Mouse (Mus musculus) olfactory bulb, adult 2 months (tissue): Measurements from ENCODE around the gene Zcchc24. TPM values are rescaled to one million over a fixed set of nuclear protein-coding genes. Genes with fewer than 3 reads are reported as not detected.

Source experiments
- H3K27ac ChIP-seq: fragments of 200-500 bp; 2 replicates; pipeline ENCODE4 v1.5.1; 2012; ENCODE audit warnings: low read depth, low read length; ENCODE audit not compliant: insufficient read depth
- H3K4me1 ChIP-seq: fragments of 200-500 bp; 2 replicates; pipeline ENCODE4 v1.6.1; 2012; ENCODE audit warnings: low read length; ENCODE audit not compliant: control insufficient read depth, insufficient read depth
- H3K4me3 ChIP-seq: fragments of 200-500 bp; 2 replicates; pipeline ENCODE4 v1.5.1; 2012; ENCODE audit warnings: mild to moderate bottlenecking, low read depth, low read length, moderate library complexity; ENCODE audit not compliant: insufficient read depth
- CTCF ChIP-seq: fragments of 200-500 bp; IDR thresholded peaks from 2 replicates; pipeline ENCODE4 v1.5.1; 2012; ENCODE audit warnings: low read depth, mild to moderate bottlenecking, low read length, moderate library complexity; ENCODE audit not compliant: insufficient read depth
- POLR2A ChIP-seq: fragments of 200-500 bp; IDR thresholded peaks from 2 replicates; pipeline ENCODE4 v1.6.1; 2012; ENCODE audit warnings: mild to moderate bottlenecking, low read depth, low read length, moderate library complexity; ENCODE audit not compliant: insufficient read depth
- WGBS: fragments of 180-500 bp; shearing (Covaris S2); methylation state at CpG from one replicate; pipeline ENCODE4 v1.1.7; 2018; 5-methylcytosine and 5-hydroxymethylcytosine counted together
- polyA plus RNA-seq: library from polyadenylated mRNA; stranded (reverse); fragments of >200 nt; gene quantifications from 2 replicates; pipeline ENCODE4 v1.2.4, GENCODE M21; 2012; ENCODE audit warnings: low replicate concordance; ENCODE audit not compliant: missing spikeins, insufficient read depth, insufficient read length

The Zcchc24 gene
- polyA plus RNA-seq, 1 experiment, result not detected

DNA sequence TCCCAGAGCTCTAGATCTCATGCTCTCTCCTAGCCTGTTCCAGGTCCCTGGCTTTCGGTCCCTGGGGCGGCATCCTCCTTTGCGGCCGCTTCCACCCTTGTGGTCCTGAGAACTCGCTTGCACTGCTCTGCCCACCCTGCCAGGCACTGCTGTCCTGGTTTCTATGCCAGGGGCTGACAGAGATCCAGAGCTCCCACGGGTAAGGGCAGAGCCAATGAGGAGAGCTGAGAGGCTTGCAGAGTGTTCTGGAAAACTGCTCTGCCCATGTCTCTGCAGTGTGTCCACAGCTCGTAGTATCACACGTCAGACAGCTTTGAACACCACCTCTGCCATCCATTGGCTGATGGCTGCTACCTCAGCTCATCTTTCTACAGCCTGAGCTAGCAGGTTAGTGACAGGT, 51.1 kb downstream of the Zcchc24 start:
- no peak overlapping the region for H3K4me3 ChIP-seq
- H3K4me1 ChIP-seq, result peaks cover 27% of the 10 kb centered on the region
- TF ChIP-seq POLR2A (no peak), CTCF (no peak)
- 69% methylated on average over 8 of the region's 8 CpGs for WGBS
- H3K27ac ChIP-seq, result no peak overlapping the region

DNA sequence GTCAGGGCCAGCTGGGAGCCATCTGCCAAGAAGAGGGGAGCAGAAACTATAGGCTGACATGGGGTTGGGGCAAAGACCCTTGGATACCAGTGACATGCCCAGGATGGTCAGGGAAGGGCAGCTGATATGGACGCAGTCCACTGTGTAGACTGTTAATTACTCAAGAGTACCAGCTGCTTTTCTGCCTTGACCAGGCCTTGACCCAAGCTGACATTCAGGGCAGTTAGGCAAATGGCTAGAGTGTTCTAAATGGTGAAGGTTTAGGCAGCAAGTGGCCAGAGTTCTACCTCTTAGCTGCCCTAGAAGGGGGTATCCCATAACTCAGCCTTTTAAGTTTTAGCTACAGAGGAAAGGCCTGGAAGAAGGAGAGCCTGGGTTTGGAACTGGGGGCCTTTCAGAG, 52.3 kb downstream of the Zcchc24 start:
- 81% methylated on average over 1 of the region's 1 CpGs for WGBS
- TF ChIP-seq CTCF (no peak), POLR2A (no peak)
- no peak overlapping the region for H3K27ac ChIP-seq

DNA sequence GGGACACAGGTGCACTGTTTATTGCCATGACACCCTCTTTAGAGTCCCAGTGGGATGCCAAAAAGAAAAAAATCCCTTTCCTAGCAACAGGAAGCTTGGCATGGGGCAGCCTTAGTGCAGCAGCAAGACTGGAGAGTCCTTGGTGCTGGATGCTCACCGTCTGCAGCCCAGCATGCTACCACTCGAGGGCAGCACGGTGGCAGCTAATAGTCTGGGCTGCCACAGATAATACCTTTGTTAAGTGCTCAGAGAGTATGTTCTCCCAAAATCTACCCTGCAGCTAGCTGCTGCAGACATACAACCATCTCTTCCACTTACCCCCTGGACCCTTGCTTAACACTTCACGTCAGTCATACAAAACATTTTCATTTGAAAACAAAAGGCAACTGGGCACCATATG, 55.4 kb downstream of the Zcchc24 start:
- no peak overlapping the region for H3K27ac ChIP-seq
- no peak overlapping the region for H3K4me3 ChIP-seq
- H3K4me1 ChIP-seq, result peaks cover 17% of the 10 kb centered on the region
- WGBS, result 27% methylated on average over 4 of the region's 4 CpGs
- TF ChIP-seq CTCF, result peak; percentile 40; the same call in 1 of the 2 replicates
- no peak for TF ChIP-seq POLR2A

More for the DNA sequence above, 52.3 kb downstream of the Zcchc24 start:
- H3K4me1 ChIP-seq, result peaks cover 27% of the 10 kb centered on the region
- no peak overlapping the region for H3K4me3 ChIP-seq

GRCm38 (mm10) chr14:25711602-25712001, 57.2 kb downstream of the Zcchc24 start:
- WGBS, result 77% methylated on average over 8 of the region's 8 CpGs
- TF ChIP-seq POLR2A, result no peak
- no peak for TF ChIP-seq CTCF
- Histone ChIP-seq H3K27ac (no peak overlapping the region), H3K4me1 (peaks cover 4% of the 10 kb centered on the region; the same call in 1 of the 2 replicates), H3K4me3 (no peak overlapping the region)

GRCm38 (mm10) chr14:25711177-25711576, 57.7 kb downstream of the Zcchc24 start:
- H3K27ac ChIP-seq, result no peak overlapping the region
- TF ChIP-seq CTCF (no peak), POLR2A (no peak)
- H3K4me1 ChIP-seq, result peaks cover 4% of the 10 kb centered on the region; the same call in 1 of the 2 replicates
- no peak overlapping the region for H3K4me3 ChIP-seq
- 76% methylated on average over 7 of the region's 7 CpGs for WGBS

GRCm38 (mm10) chr14:25710681-25711080, 58.2 kb downstream of the Zcchc24 start:
- peaks cover 4% of the 10 kb centered on the region; the same call in 1 of the 2 replicates for H3K4me1 ChIP-seq
- TF ChIP-seq POLR2A (no peak), CTCF (no peak)
- no peak overlapping the region for H3K27ac ChIP-seq
- 87% methylated on average over 4 of the region's 4 CpGs for WGBS
- H3K4me3 ChIP-seq, result no peak overlapping the region

- no peak for TF ChIP-seq POLR2A
- TF ChIP-seq CTCF, result no peak
- Histone ChIP-seq H3K4me3 (no peak overlapping the region), H3K27ac (no peak overlapping the region), H3K4me1 (peaks cover 4% of the 10 kb centered on the region; the same call in 1 of the 2 replicates)
- WGBS, result 91% methylated on average over 4 of the region's 4 CpGs
Observed at GRCm38 (mm10) chr14:25710073-25710472, 58.8 kb downstream of the Zcchc24 start.

GRCm38 (mm10) chr14:25708917-25709316, 59.9 kb downstream of the Zcchc24 start:
- WGBS, result 94% methylated on average over 2 of the region's 2 CpGs
- TF ChIP-seq CTCF (no peak), POLR2A (no peak)
- Histone ChIP-seq H3K4me3 (no peak overlapping the region), H3K27ac (no peak overlapping the region), H3K4me1 (peaks cover 4% of the 10 kb centered on the region; the same call in 1 of the 2 replicates)

- 60% methylated on average over 4 of the region's 4 CpGs for WGBS
Observed at GRCm38 (mm10) chr14:25708451-25708850, 60.4 kb downstream of the Zcchc24 start.

More at GRCm38 (mm10) chr14:25708451-25708850, 60.4 kb downstream of the Zcchc24 start:
- Histone ChIP-seq H3K27ac (no peak overlapping the region), H3K4me1 (peaks cover 4% of the 10 kb centered on the region; the same call in 1 of the 2 replicates), H3K4me3 (no peak overlapping the region)
- no peak for TF ChIP-seq POLR2A
- TF ChIP-seq CTCF, result no peak
